Mouse (Mus musculus) CH12.LX (cell line): ENCODE data around the gene Tia1. TPM values are rescaled to one million over a fixed set of nuclear protein-coding genes. Genes with fewer than 3 reads are reported as not detected.

Source experiments
- DNase-seq: peaks from one replicate; pipeline ENCODE4 v3.0.0-alpha.2; 2013; ENCODE audit errors: extremely low read depth
- H3K27ac ChIP-seq: 2 replicates; pipeline ENCODE4 v1.5.1; 2012; ENCODE audit warnings: low read depth, mild to moderate bottlenecking, control low read depth, moderate library complexity; ENCODE audit not compliant: insufficient read depth
- H3K27me3 ChIP-seq: replicated peaks from 2 replicates; pipeline ENCODE3; 2012; ENCODE audit warnings: inconsistent platforms
- H3K36me3 ChIP-seq, 2 experiments: replicated peaks in 1 of 2; 2 replicates each; pipeline versions ENCODE3 to v1.6.1; 2012; ENCODE audit warnings: inconsistent platforms in 1 of 2, low read length in 1 of 2, mild to moderate bottlenecking in 1 of 2, mixed read lengths in 1 of 2, moderate library complexity in 1 of 2; ENCODE audit not compliant: control insufficient read depth in 1 of 2, insufficient read depth in 1 of 2
- H3K4me1 ChIP-seq, 2 experiments: 2 replicates each; pipeline ENCODE4 v1.6.1; 2012; ENCODE audit warnings: inconsistent platforms in 1 of 2, moderate library complexity in 1 of 2; ENCODE audit not compliant: insufficient read depth in 2 of 2, control insufficient read depth in 1 of 2
- H3K4me2 ChIP-seq: 2 replicates; pipeline ENCODE4 v1.6.1; 2012; ENCODE audit warnings: low read depth, mild to moderate bottlenecking, control low read depth; ENCODE audit not compliant: poor library complexity, insufficient read depth, severe bottlenecking
- H3K4me3 ChIP-seq, 3 experiments: fragments of 150-350 bp in 1 of 3; sonication (generic) in 1 of 3; replicated peaks in 1 of 3; 2 replicates each; pipeline versions ENCODE3 to v1.5.1; 2011 to 2012; ENCODE audit warnings: low read depth in 2 of 3, low read length in 2 of 3, mild to moderate bottlenecking in 2 of 3, moderate library complexity in 2 of 3, control low read depth in 1 of 3, improper control_type of control experiment in 1 of 3, inconsistent platforms in 1 of 3, mixed read lengths in 1 of 3; ENCODE audit not compliant: poor library complexity in 1 of 3
- H3K79me2 ChIP-seq: replicated peaks from 2 replicates; pipeline ENCODE4 v1.6.1; 2012; ENCODE audit warnings: mild to moderate bottlenecking, moderate library complexity; ENCODE audit not compliant: control insufficient read depth, poor library complexity, insufficient read depth, severe bottlenecking; ENCODE audit errors: extremely low read depth
- H3K9ac ChIP-seq: 2 replicates; pipeline ENCODE4 v1.6.1; 2012; ENCODE audit warnings: low read depth, mild to moderate bottlenecking, control low read depth, moderate library complexity; ENCODE audit not compliant: insufficient read depth
- H3K9me3 ChIP-seq: replicated peaks from 2 replicates; pipeline ENCODE3; 2012; ENCODE audit warnings: low read length, inconsistent platforms, mixed read lengths
- BHLHE40 ChIP-seq: IDR thresholded peaks from 2 replicates; pipeline ENCODE4 v1.6.1; 2011; ENCODE audit warnings: mild to moderate bottlenecking, low read depth, low read length, improper control_type of control experiment
- E2F4 ChIP-seq: IDR thresholded peaks from 2 replicates; pipeline ENCODE4 v1.6.1; 2011; ENCODE audit warnings: low read depth, low read length, improper control_type of control experiment; ENCODE audit not compliant: insufficient replicate concordance
- HCFC1 ChIP-seq: IDR thresholded peaks from 2 replicates; pipeline ENCODE4 v1.6.1; 2012; ENCODE audit warnings: low read depth, mild to moderate bottlenecking, inconsistent platforms, low read length, improper control_type of control experiment
- IRF4 ChIP-seq: IDR thresholded peaks from 2 replicates; pipeline ENCODE4 v1.6.1; 2014; ENCODE audit warnings: low read depth, mild to moderate bottlenecking, inconsistent platforms, low read length, improper control_type of control experiment
- JUN ChIP-seq: IDR thresholded peaks from 2 replicates; pipeline ENCODE4 v1.6.1; 2011; ENCODE audit warnings: low read depth, mild to moderate bottlenecking, low read length, improper control_type of control experiment, moderate library complexity; ENCODE audit not compliant: insufficient read depth
- MAX ChIP-seq: IDR thresholded peaks from 2 replicates; pipeline ENCODE4 v1.6.1; 2011; ENCODE audit warnings: low read length, improper control_type of control experiment
- MEF2A ChIP-seq: IDR thresholded peaks from 2 replicates; pipeline ENCODE4 v1.6.1; 2014; ENCODE audit warnings: low read depth, mild to moderate bottlenecking, inconsistent platforms, low read length, improper control_type of control experiment, borderline replicate concordance
- MXI1 ChIP-seq: IDR thresholded peaks from 2 replicates; pipeline ENCODE4 v1.6.1; 2011; ENCODE audit warnings: mild to moderate bottlenecking, low read depth, low read length, improper control_type of control experiment
- NRF1 ChIP-seq: IDR thresholded peaks from 2 replicates; pipeline ENCODE4 v1.6.1; 2014; ENCODE audit warnings: low read depth, mild to moderate bottlenecking, inconsistent platforms, low read length, improper control_type of control experiment, moderate library complexity
- POLR2A ChIP-seq: IDR thresholded peaks from 2 replicates; pipeline ENCODE4 v1.6.1; 2011; ENCODE audit warnings: low read depth, mild to moderate bottlenecking, improper control_type of control experiment, low read length
- RAD21 ChIP-seq: IDR thresholded peaks from 2 replicates; pipeline ENCODE4 v1.6.1; 2011; ENCODE audit warnings: low read depth, mild to moderate bottlenecking, low read length, improper control_type of control experiment, moderate library complexity
- RCOR1 ChIP-seq: conservative IDR thresholded peaks from 2 replicates; pipeline ENCODE4 v1.6.1; 2012; ENCODE audit warnings: low read depth, mild to moderate bottlenecking, inconsistent platforms, low read length, improper control_type of control experiment
- SIN3A ChIP-seq: IDR thresholded peaks from 2 replicates; pipeline ENCODE4 v1.6.1; 2012; ENCODE audit warnings: low read length, improper control_type of control experiment, inconsistent platforms
- SMC3 ChIP-seq: IDR thresholded peaks from 2 replicates; pipeline ENCODE4 v1.6.1; 2011; ENCODE audit warnings: low read depth, low read length, improper control_type of control experiment
- TBP ChIP-seq: conservative IDR thresholded peaks from 2 replicates; pipeline ENCODE4 v1.6.1; 2011; ENCODE audit warnings: low read depth, low read length, improper control_type of control experiment
- UBTF ChIP-seq: IDR thresholded peaks from 2 replicates; pipeline ENCODE4 v1.6.1; 2012; ENCODE audit warnings: low read depth, mild to moderate bottlenecking, inconsistent platforms, low read length, improper control_type of control experiment, moderate library complexity
- USF2 ChIP-seq: conservative IDR thresholded peaks from 2 replicates; pipeline ENCODE4 v1.6.1; 2011; ENCODE audit warnings: low read depth, low read length, improper control_type of control experiment
- ZC3H11A ChIP-seq: IDR thresholded peaks from 2 replicates; pipeline ENCODE4 v1.6.1; 2012; ENCODE audit warnings: low read depth, mild to moderate bottlenecking, inconsistent platforms, low read length, improper control_type of control experiment
- ZKSCAN1 ChIP-seq: IDR thresholded peaks from 2 replicates; pipeline ENCODE4 v1.6.1; 2012; ENCODE audit warnings: low read depth, inconsistent platforms, low read length, improper control_type of control experiment, borderline replicate concordance
- ZNF384 ChIP-seq: IDR thresholded peaks from 2 replicates; pipeline ENCODE4 v1.6.1; 2012; ENCODE audit warnings: low read depth, low read length, improper control_type of control experiment, inconsistent platforms
- dilution Hi-C: fragments of 300-500 bp; cut with MboI; formaldehyde crosslinking; loops from 2 replicates; pipeline ENCODE4 v1.14.3; 2020; ENCODE audit warnings: low sequenced_read_pairs; ENCODE audit not compliant: extremely low pct_unique_long_range_greater_than_20kb, extremely low pct_ligation_motif_present
- in situ Hi-C: fragments of 300-500 bp; cut with MboI; formaldehyde crosslinking; loops from 3 replicates; pipeline ENCODE4 v1.14.3; 2019; ENCODE audit warnings: low sequenced_read_pairs, low pct_ligation_motif_present, low pct_unique_long_range_greater_than_20kb, mixed read lengths
- polyA plus RNA-seq: library from polyadenylated mRNA; unstranded; fragments of >175 nt; gene quantifications from 2 replicates; pipeline ENCODE4 v1.2.1, GENCODE M21; 2012; ENCODE audit warnings: low read depth; ENCODE audit not compliant: insufficient read length
- total RNA-seq, 2 experiments: library from RNA; depleted of rRNA; stranded (reverse); fragments of 300-350 nt in 1 of 2; fragments of >200 nt in 1 of 2; gene quantifications; 2 replicates each; pipeline ENCODE4 v1.2.3; 2012 to 2014

Gene Tia1
- total and polyA plus RNA-seq, 3 experiments, result 31.8 to 41.4 (median 34.0) TPM

DNA sequence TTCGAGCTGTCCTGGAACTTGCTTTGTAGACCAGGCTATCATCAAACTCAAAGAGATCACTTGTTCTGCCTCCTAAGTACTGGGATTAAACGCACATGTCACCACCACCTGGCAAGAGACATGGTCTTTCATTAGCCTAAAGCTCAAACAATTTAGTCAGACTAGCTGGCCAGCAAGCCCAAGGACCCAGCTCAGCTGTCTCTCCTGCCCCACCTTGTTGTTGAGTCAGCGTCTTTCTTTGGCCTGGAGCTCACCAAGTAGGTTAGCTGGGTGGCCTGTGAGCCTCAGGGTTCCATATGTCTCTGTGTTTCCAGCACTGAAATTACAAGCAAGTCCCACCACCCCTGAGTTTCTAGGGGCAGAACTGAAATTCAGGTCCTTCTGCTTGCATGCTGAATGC lies 59.1 kb downstream of the Tia1 start:
- no peak overlapping the region for H3K27ac ChIP-seq
- no peaks in the 10 kb centered on the region for H3K27me3 ChIP-seq
- no peak for DNase-seq
- TF ChIP-seq TBP (no peak), POLR2A (no peak), ZKSCAN1 (no peak), BHLHE40 (no peak)
- in situ Hi-C loops (no loop called here), dilution Hi-C loops (no loop called here)
- peaks cover 0 to under 1% of the 10 kb centered on the region in 2 experiments; a peak in 1 of 4 replicates for H3K4me1 ChIP-seq
- no peak overlapping the region for H3K4me3 ChIP-seq
- H3K9ac ChIP-seq, result no peak overlapping the region
- H3K79me2 ChIP-seq, result no peaks in the 10 kb centered on the region
- no peak overlapping the region for H3K4me2 ChIP-seq
- no peaks in the 10 kb centered on the region for H3K9me3 ChIP-seq
- peaks cover 11 to 78% of the 10 kb centered on the region in 2 experiments for H3K36me3 ChIP-seq

DNA sequence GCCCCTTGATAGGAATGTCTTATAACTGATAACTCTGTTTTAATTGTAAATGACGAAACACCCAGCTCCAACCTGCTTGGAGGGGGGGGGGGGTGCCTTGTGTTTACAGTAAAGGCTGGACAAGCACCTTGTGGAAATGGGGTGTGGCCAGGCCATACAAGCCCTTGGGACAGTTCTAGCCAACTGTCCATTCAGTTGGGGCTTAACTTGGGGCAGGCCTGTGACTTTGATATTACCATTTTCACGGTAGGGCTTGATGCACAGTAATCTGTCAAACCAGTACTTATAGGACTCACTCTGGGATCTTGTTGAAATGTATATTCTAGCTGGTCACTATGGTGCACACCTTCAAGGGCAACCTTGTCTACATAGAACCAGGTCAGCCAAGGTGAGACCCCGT lies 67.3 kb downstream of the Tia1 start:
- dilution Hi-C loops (no loop called here), in situ Hi-C loops (no loop called here)
- TF ChIP-seq BHLHE40 (no peak), NRF1 (no peak), SIN3A (no peak), UBTF (no peak), ZC3H11A (no peak), POLR2A (no peak), JUN (no peak), ZNF384 (no peak), IRF4 (no peak), MAX (no peak), USF2 (no peak), E2F4 (no peak), RAD21 (no peak), HCFC1 (no peak), MEF2A (no peak), RCOR1 (no peak), SMC3 (no peak), MXI1 (no peak)
- Histone ChIP-seq H3K4me1 (peaks cover 7 to 25% of the 10 kb centered on the region in 2 experiments; a peak in 3 of 4 replicates), H3K4me3 (peak overlapping the region; percentile 45 to 67 (median 65)), H3K36me3 (peaks cover 0 to 37% of the 10 kb centered on the region in 2 experiments), H3K27ac (peak overlapping the region; percentile 54; the same call in 1 of the 2 replicates), H3K9me3 (no peaks in the 10 kb centered on the region), H3K79me2 (no peaks in the 10 kb centered on the region), H3K4me2 (peak overlapping the region; percentile 74), H3K9ac (peak overlapping the region; percentile 67), H3K27me3 (no peaks in the 10 kb centered on the region)
- DNase-seq, result no peak
